Mouse (Mus musculus) megakaryocyte, embryonic 14.5 days (primary cell): ENCODE data around the gene Gm17359.

Experiments
- FLI1 ChIP-seq: IDR thresholded peaks from 2 replicates; pipeline ENCODE4 v1.6.1; 2012; ENCODE audit warnings: low read length, inconsistent platforms, mixed read lengths
- GATA1 ChIP-seq: IDR thresholded peaks from 3 replicates; pipeline ENCODE4 v1.6.1; 2012; ENCODE audit warnings: mixed read lengths, low read length, inconsistent platforms, borderline replicate concordance

- TF ChIP-seq GATA1, result no peak
- TF ChIP-seq FLI1, result no peak
Observed at GRCm38 (mm10) chr3:79410629-79410995, 74.2 kb downstream of the Gm17359 start.
